Mouse (Mus musculus) stomach, postnatal 0 days (tissue): Measurements from ENCODE around the gene Nod2.

Experiments
- CTCF ChIP-seq: IDR thresholded peaks from 2 replicates; pipeline ENCODE4 v1.5.1; 2016; ENCODE audit warnings: antibody characterized with exemption, low read depth, mild to moderate bottlenecking, moderate library complexity
- EP300 ChIP-seq: optimal IDR thresholded peaks from 2 replicates; pipeline ENCODE3; 2016; ENCODE audit warnings: antibody characterized with exemption

DNA sequence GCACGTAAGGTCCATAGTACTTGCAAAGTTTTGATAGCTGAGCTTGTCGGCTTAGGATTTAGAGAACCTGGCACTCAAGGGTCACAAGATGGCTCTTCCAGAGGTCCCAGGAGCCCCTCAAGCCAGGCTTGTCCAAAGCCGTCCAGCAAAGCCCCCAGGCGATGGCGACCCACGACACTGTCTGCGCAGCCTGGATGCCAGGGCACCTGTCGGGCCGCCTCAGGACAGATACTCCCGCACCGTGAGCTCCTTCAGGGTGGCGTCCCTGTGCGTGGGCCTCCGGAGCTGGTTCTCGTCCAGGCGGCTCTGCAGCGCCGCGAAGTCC is 20.2 kb upstream of the Nod2 start:
- TF ChIP-seq CTCF, result no peak
- no peak for TF ChIP-seq EP300
